Mouse (Mus musculus) myocyte (in vitro differentiated cells): ENCODE data around the gene Wdr20.

Source experiments
- MYOD1 ChIP-seq, 3 experiments: IDR thresholded peaks; one replicate each; pipeline ENCODE4 v1.6.1; 2011; ENCODE audit warnings: control low read depth in 2 of 3, low read depth in 2 of 3, mild to moderate bottlenecking in 2 of 3, moderate library complexity in 1 of 3; ENCODE audit not compliant: insufficient read length in 2 of 3, control insufficient read depth in 1 of 3
- POLR2A ChIP-seq: IDR thresholded peaks from one replicate; pipeline ENCODE4 v1.6.1; 2011; ENCODE audit warnings: low read depth, mild to moderate bottlenecking, control low read depth, moderate library complexity; ENCODE audit not compliant: insufficient read length

GRCm38 (mm10) chr12:110758932-110759331 is 21.2 kb downstream of the Wdr20 start:
- TF ChIP-seq MYOD1 (IDR thresholded peaks at IDR 0.05; ENCODE audit: control insufficient read depth in 1 of 3, insufficient read length in 2 of 3, low read depth in 2 of 3) (no peak), POLR2A (no peak)
